Mouse (Mus musculus): ENCODE measurements around the gene C1qc. TPM values are rescaled to one million over a fixed set of nuclear protein-coding genes. Genes with fewer than 3 reads are reported as not detected.

The C1qc gene
- polyA plus RNA-seq, 1 experiment from 2014 or later: 25.5 TPM

- no peaks in the 10 kb centered on the region; the same call in 1 of the 2 replicates for H3K27me3 ChIP-seq
- 41% methylated on average over 5 of the region's 5 CpGs for whole genome bisulfite sequencing
- H3K4me1 ChIP-seq (replicated peaks): peaks cover 57% of the 10 kb centered on the region
- H3K4me2 ChIP-seq: peak overlapping the region; percentile 19
- H3K9me3 ChIP-seq: no peaks in the 10 kb centered on the region
- peak overlapping the region; percentile 88 for H3K27ac ChIP-seq (replicated peaks)
- no peak overlapping the region for H3K9ac ChIP-seq
- H3K4me3 ChIP-seq: no peak overlapping the region
- H3K36me3 ChIP-seq: no peaks in the 10 kb centered on the region
- 0 out of 2 replicates have a peak, but pooled peaks have one; percentile 15 for ATAC-seq (ENCODE audit: low read depth)
These were observed 27.3 kb downstream of the C1qc start for GRCm38 (mm10) chr4:136865531-136865930.

GRCm38 (mm10) chr4:136864751-136865470 is 28.0 kb downstream of the C1qc start:
- Histone ChIP-seq H3K9me3 (no peaks in the 10 kb centered on the region), H3K27ac (replicated peaks) (peak overlapping the region; percentile 88), H3K4me2 (peak overlapping the region; percentile 19), H3K9ac (no peak overlapping the region), H3K27me3 (no peaks in the 10 kb centered on the region; the same call in 1 of the 2 replicates), H3K4me1 (replicated peaks) (peaks cover 57% of the 10 kb centered on the region), H3K36me3 (no peaks in the 10 kb centered on the region), H3K4me3 (no peak overlapping the region)
- WGBS: 4% methylated on average over 15 of the region's 15 CpGs
- peak; percentile 40; the same call in 1 of the 2 replicates for ATAC-seq (ENCODE audit: low read depth)

DNA sequence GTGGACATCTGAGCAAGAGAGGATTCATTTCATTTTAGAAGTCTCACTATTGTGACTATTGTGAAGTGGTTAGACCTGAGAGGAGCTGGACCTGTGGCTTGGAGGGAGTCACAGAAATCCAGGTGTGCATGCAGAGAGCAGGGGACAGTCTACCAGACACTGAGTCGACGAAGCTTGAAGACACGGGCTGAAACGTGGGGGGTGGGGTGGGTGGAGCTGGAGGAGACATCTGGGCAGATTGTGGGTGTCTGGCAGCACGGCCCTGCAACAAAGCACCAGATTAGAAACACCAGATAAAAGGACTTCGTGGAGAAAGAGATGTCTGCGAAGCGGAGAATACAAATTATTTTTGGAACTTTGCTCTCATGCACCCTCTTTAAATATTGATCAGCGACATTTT is 29.3 kb downstream of the C1qc start:
- H3K4me1 ChIP-seq (replicated peaks): peaks cover 57% of the 10 kb centered on the region
- no peak overlapping the region for H3K9ac ChIP-seq
- H3K4me3 ChIP-seq: no peak overlapping the region
- no peaks in the 10 kb centered on the region for H3K36me3 ChIP-seq
- WGBS: 48% methylated on average over 9 of the region's 9 CpGs
- H3K9me3 ChIP-seq: no peaks in the 10 kb centered on the region
- H3K27ac ChIP-seq (replicated peaks): no peak overlapping the region
- ATAC-seq (ENCODE audit: low read depth): no peak
- H3K4me2 ChIP-seq: no peak overlapping the region
- H3K27me3 ChIP-seq: no peaks in the 10 kb centered on the region; the same call in 1 of the 2 replicates

DNA sequence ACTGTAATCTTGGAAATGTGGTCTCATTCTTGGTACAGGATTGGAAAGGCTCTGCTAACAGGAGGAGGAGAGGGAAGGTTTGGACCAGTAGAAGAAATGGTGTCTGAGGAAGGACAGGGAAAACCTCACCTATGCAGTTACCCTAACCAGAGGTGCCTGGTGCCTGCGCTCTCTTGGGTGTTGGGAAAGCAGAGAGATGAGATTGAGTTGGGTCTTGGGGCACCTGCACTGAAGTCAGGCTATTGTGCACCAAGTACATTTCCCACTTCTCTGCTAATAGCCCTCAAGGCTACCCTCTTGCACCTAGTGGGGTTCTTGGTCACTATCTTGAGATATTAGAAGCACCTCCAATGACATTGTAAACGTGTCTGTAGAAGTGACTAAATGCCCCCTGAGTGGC is 30.5 kb downstream of the C1qc start:
- Histone ChIP-seq H3K27ac (replicated peaks) (peak overlapping the region; percentile 62; the same call in 1 of the 2 replicates), H3K27me3 (no peaks in the 10 kb centered on the region; the same call in 1 of the 2 replicates), H3K4me1 (replicated peaks) (peaks cover 47% of the 10 kb centered on the region), H3K4me2 (no peak overlapping the region), H3K4me3 (no peak overlapping the region), H3K9ac (0 out of 2 replicates have a peak overlapping the region, but pooled peaks have one; percentile 47), H3K36me3 (no peaks in the 10 kb centered on the region), H3K9me3 (no peaks in the 10 kb centered on the region)
- 72% methylated on average over 2 of the region's 2 CpGs for WGBS
- no peak for ATAC-seq (ENCODE audit: low read depth)

DNA sequence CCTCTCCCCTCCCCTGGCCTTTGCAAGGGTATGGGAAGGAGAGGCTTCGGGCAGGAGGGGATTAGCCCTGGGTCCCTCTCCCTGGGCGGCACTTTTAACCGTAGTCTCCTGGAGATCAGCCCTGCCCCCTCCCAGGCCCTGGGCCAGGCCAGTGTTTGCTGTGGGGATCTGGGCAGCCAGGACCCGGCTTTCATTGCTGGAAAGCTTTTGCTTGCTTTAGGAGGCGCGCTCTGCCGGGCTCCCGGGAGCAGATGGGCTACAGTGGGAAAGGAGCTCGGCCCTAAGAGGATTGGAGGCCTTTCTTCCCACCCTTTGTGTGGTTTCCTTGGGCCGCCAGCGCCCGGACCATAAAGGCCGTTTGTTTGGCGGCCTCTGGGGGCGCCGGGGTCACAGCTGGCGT is 31.1 kb downstream of the C1qc start:
- peak; percentile 32; the same call in 1 of the 2 replicates for ATAC-seq (ENCODE audit: low read depth)
- peaks cover 43% of the 10 kb centered on the region for H3K4me1 ChIP-seq (replicated peaks)
- no peaks in the 10 kb centered on the region for H3K36me3 ChIP-seq
- no peaks in the 10 kb centered on the region for H3K9me3 ChIP-seq
- no peak overlapping the region for H3K4me2 ChIP-seq
- H3K4me3 ChIP-seq: no peak overlapping the region
- WGBS: 4% methylated on average over 17 of the region's 17 CpGs
- peak overlapping the region; percentile 62 for H3K27ac ChIP-seq (replicated peaks)
- peak overlapping the region; percentile 47; the same call in 1 of the 2 replicates for H3K9ac ChIP-seq
- H3K27me3 ChIP-seq: no peaks in the 10 kb centered on the region; the same call in 1 of the 2 replicates

DNA sequence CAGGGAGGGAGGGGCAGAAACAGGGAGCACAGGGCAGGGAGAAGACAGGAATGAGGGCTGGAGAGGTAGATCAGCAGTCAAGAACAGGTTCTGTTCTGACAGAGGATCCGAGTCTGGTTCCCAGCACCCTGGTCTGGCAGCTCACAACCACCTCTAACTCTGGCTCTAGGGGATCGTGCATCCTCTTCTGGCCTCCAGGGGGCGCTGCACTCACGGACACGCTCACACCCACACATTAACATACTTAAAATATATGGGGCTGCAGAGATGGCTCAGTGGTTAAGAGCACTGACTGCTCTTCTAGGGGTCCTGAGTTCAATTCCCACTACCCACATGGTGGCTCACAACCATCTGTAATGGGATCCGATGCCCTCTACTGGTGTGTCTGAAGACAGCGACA is 32.8 kb downstream of the C1qc start:
- ATAC-seq (ENCODE audit: low read depth): no peak
- no peaks in the 10 kb centered on the region for H3K9me3 ChIP-seq
- H3K4me3 ChIP-seq: no peak overlapping the region
- H3K27me3 ChIP-seq: no peaks in the 10 kb centered on the region; the same call in 1 of the 2 replicates
- H3K36me3 ChIP-seq: no peaks in the 10 kb centered on the region
- 83% methylated on average over 7 of the region's 7 CpGs for WGBS
- no peak overlapping the region for H3K4me2 ChIP-seq
- no peak overlapping the region for H3K27ac ChIP-seq (replicated peaks)
- H3K4me1 ChIP-seq (replicated peaks): peaks cover 28% of the 10 kb centered on the region
- H3K9ac ChIP-seq: no peak overlapping the region

DNA sequence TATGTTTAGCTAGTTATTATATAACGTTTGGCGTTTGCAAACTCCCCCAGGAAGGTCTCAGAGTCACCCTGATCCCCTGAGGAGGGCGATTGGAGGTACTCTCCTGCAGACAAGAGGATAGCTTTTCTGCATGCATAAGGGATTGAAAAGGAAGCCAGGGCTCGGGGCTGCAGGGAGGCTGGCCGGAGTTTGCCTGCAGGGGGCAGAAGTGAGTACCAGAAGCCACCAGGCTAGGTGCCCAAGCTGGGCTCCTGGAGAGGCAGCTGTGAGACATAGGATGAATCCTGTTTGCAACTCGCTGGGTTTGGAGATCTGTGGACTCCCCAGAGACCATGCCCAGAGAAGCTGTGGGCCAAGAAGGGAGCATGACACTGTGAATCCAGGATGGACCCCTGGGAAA is 37.8 kb downstream of the C1qc start:
- Histone ChIP-seq H3K4me2 (no peak overlapping the region), H3K4me3 (no peak overlapping the region), H3K36me3 (no peaks in the 10 kb centered on the region), H3K27me3 (no peaks in the 10 kb centered on the region), H3K9ac (no peak overlapping the region), H3K27ac (replicated peaks) (no peak overlapping the region), H3K4me1 (replicated peaks) (no peaks in the 10 kb centered on the region; the same call in 1 of the 2 replicates), H3K9me3 (no peaks in the 10 kb centered on the region)
- WGBS: 38% methylated on average over 6 of the region's 6 CpGs
- ATAC-seq (ENCODE audit: low read depth): no peak

- no peak overlapping the region for H3K27ac ChIP-seq (replicated peaks)
- 0 out of 2 replicates have a peak, but pooled peaks cover 3% of the 10 kb centered on the region for H3K27me3 ChIP-seq
- no peaks in the 10 kb centered on the region for H3K36me3 ChIP-seq
- no peaks in the 10 kb centered on the region; the same call in 1 of the 2 replicates for H3K4me1 ChIP-seq (replicated peaks)
- no peaks in the 10 kb centered on the region for H3K9me3 ChIP-seq
- 76% methylated on average over 12 of the region's 12 CpGs for WGBS
- H3K9ac ChIP-seq: no peak overlapping the region
- H3K4me3 ChIP-seq: no peak overlapping the region
- no peak overlapping the region for H3K4me2 ChIP-seq
- no peak for ATAC-seq (ENCODE audit: low read depth)
These were observed 39.9 kb downstream of the C1qc start for GRCm38 (mm10) chr4:136852989-136853388.

DNA sequence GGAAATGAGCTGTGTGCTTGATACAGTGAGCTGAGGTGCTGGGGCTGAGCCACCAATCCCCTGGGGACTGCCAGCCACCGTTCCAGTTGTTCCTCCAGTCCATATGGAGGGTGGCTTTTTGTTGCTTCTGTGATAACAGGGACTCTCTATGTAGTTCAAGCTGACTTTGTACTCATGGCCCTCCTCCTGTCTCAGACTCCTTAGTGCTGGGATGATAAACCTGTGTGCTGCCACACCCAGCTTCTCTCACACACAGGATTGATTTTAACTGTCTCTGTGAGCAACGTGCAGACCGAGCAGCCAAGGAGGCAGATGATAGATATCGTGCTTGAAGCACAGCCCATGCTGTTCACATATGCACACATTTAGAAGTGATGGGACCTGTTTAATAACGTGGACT is 40.7 kb downstream of the C1qc start:
- 58% methylated on average over 5 of the region's 5 CpGs for WGBS
- Histone ChIP-seq H3K9me3 (no peaks in the 10 kb centered on the region), H3K36me3 (no peaks in the 10 kb centered on the region), H3K27ac (replicated peaks) (no peak overlapping the region), H3K4me2 (no peak overlapping the region), H3K4me1 (replicated peaks) (no peaks in the 10 kb centered on the region; the same call in none of the 2 replicates), H3K27me3 (0 out of 2 replicates have a peak, but pooled peaks cover 3% of the 10 kb centered on the region), H3K9ac (no peak overlapping the region), H3K4me3 (no peak overlapping the region)
- ATAC-seq (ENCODE audit: low read depth): no peak

GRCm38 (mm10) chr4:136848565-136848964 is 44.3 kb downstream of the C1qc start:
- Histone ChIP-seq H3K9ac (no peak overlapping the region), H3K36me3 (no peaks in the 10 kb centered on the region), H3K9me3 (no peaks in the 10 kb centered on the region), H3K4me3 (no peak overlapping the region), H3K4me1 (replicated peaks) (peaks cover 4% of the 10 kb centered on the region), H3K4me2 (no peak overlapping the region), H3K27ac (replicated peaks) (no peak overlapping the region), H3K27me3 (0 out of 2 replicates have a peak, but pooled peaks cover 3% of the 10 kb centered on the region)
- WGBS: 73% methylated on average over 4 of the region's 4 CpGs
- no peak for ATAC-seq (ENCODE audit: low read depth)

- 64% methylated on average over 6 of the region's 6 CpGs for WGBS
These were observed 45.7 kb downstream of the C1qc start for GRCm38 (mm10) chr4:136847166-136847565.

GRCm38 (mm10) chr4:136842802-136843201 is 50.1 kb downstream of the C1qc start:
- H3K36me3 ChIP-seq: no peaks in the 10 kb centered on the region
- H3K4me3 ChIP-seq: no peak overlapping the region
- no peak overlapping the region for H3K27ac ChIP-seq (replicated peaks)
- H3K27me3 ChIP-seq: no peaks in the 10 kb centered on the region
- H3K4me1 ChIP-seq (replicated peaks): peaks cover 21% of the 10 kb centered on the region
- WGBS: 87% methylated on average over 10 of the region's 10 CpGs
- H3K4me2 ChIP-seq: no peak overlapping the region
- H3K9ac ChIP-seq: no peak overlapping the region
- no peak for ATAC-seq (ENCODE audit: low read depth)
- no peaks in the 10 kb centered on the region for H3K9me3 ChIP-seq

More at GRCm38 (mm10) chr4:136847166-136847565, 45.7 kb downstream of the C1qc start:
- H3K9ac ChIP-seq: no peak overlapping the region
- no peak overlapping the region for H3K4me3 ChIP-seq
- H3K4me2 ChIP-seq: no peak overlapping the region
- peaks cover 4% of the 10 kb centered on the region for H3K4me1 ChIP-seq (replicated peaks)
- no peaks in the 10 kb centered on the region for H3K36me3 ChIP-seq
- no peaks in the 10 kb centered on the region for H3K9me3 ChIP-seq
- ATAC-seq (ENCODE audit: low read depth): no peak
- 0 out of 2 replicates have a peak, but pooled peaks cover 3% of the 10 kb centered on the region for H3K27me3 ChIP-seq
- no peak overlapping the region for H3K27ac ChIP-seq (replicated peaks)

Measured in neural tube, embryonic 13.5 days (tissue).